Mouse (Mus musculus): ENCODE measurements around the gene Prkn.

Gene Prkn

GRCm38 (mm10) chr17:11261679-11262078 lies 421.5 kb downstream of the Prkn start:
- DNase-seq (ENCODE audit: low read depth in 2 of 2, low spot score in 2 of 2) = no peak

GRCm38 (mm10) chr17:11267951-11268350 lies 427.8 kb downstream of the Prkn start:
- no peak for DNase-seq (ENCODE audit: low read depth in 2 of 2, low spot score in 2 of 2)

GRCm38 (mm10) chr17:11270179-11270578 lies 430.0 kb downstream of the Prkn start:
- DNase-seq (ENCODE audit: low read depth in 2 of 2, low spot score in 2 of 2) = no peak

- no peak for DNase-seq (ENCODE audit: low read depth in 2 of 2, low spot score in 2 of 2)
Observed at GRCm38 (mm10) chr17:11271876-11272275, 431.7 kb downstream of the Prkn start.

GRCm38 (mm10) chr17:11284246-11284645 lies 444.1 kb downstream of the Prkn start:
- DNase-seq (ENCODE audit: low read depth in 2 of 2, low spot score in 2 of 2) = no peak

GRCm38 (mm10) chr17:11290183-11290582 lies 450.0 kb downstream of the Prkn start:
- no peak for DNase-seq (ENCODE audit: low read depth in 2 of 2, low spot score in 2 of 2)

- DNase-seq (ENCODE audit: low read depth in 2 of 2, low spot score in 2 of 2) = no peak
Observed at GRCm38 (mm10) chr17:11303116-11303515, 462.9 kb downstream of the Prkn start.

- no peak for DNase-seq (ENCODE audit: low read depth in 2 of 2, low spot score in 2 of 2)
Observed at GRCm38 (mm10) chr17:11309843-11310242, 469.7 kb downstream of the Prkn start.

GRCm38 (mm10) chr17:11314163-11314562 lies 474.0 kb downstream of the Prkn start:
- no peak for DNase-seq (ENCODE audit: low read depth in 2 of 2, low spot score in 2 of 2)

GRCm38 (mm10) chr17:11315675-11316074 lies 475.5 kb downstream of the Prkn start:
- no peak for DNase-seq (ENCODE audit: low read depth in 2 of 2, low spot score in 2 of 2)

GRCm38 (mm10) chr17:11318946-11319345 lies 478.8 kb downstream of the Prkn start:
- DNase-seq (ENCODE audit: low read depth in 2 of 2, low spot score in 2 of 2) = no peak

- DNase-seq (ENCODE audit: low read depth in 2 of 2, low spot score in 2 of 2) = no peak
Observed at GRCm38 (mm10) chr17:11319666-11320360, 479.6 kb downstream of the Prkn start.

- no peak for DNase-seq (ENCODE audit: low read depth in 2 of 2, low spot score in 2 of 2)
Observed at GRCm38 (mm10) chr17:11332081-11332480, 491.9 kb downstream of the Prkn start.

GRCm38 (mm10) chr17:11333741-11334140 lies 493.6 kb downstream of the Prkn start:
- DNase-seq (ENCODE audit: low read depth in 2 of 2, low spot score in 2 of 2) = no peak

- DNase-seq (ENCODE audit: low read depth in 2 of 2, low spot score in 2 of 2) = no peak
Observed at GRCm38 (mm10) chr17:11336156-11336555, 496.0 kb downstream of the Prkn start.

GRCm38 (mm10) chr17:11340368-11340767 lies 500.2 kb downstream of the Prkn start:
- no peak for DNase-seq (ENCODE audit: low read depth in 2 of 2, low spot score in 2 of 2)

- no peak for DNase-seq (ENCODE audit: low read depth in 2 of 2, low spot score in 2 of 2)
Observed at GRCm38 (mm10) chr17:11346310-11346709, 506.1 kb downstream of the Prkn start.

GRCm38 (mm10) chr17:11352778-11353552 lies 512.8 kb downstream of the Prkn start:
- no peak for DNase-seq (ENCODE audit: low read depth in 2 of 2, low spot score in 2 of 2)

- no peak for DNase-seq (ENCODE audit: low read depth in 2 of 2, low spot score in 2 of 2)
Observed at GRCm38 (mm10) chr17:11353553-11353945, 513.4 kb downstream of the Prkn start.

GRCm38 (mm10) chr17:11354348-11354747 lies 514.2 kb downstream of the Prkn start:
- DNase-seq (ENCODE audit: low read depth in 2 of 2, low spot score in 2 of 2) = no peak

GRCm38 (mm10) chr17:11375461-11375860 lies 535.3 kb downstream of the Prkn start:
- DNase-seq (ENCODE audit: low read depth in 2 of 2, low spot score in 2 of 2) = no peak

- DNase-seq (ENCODE audit: low read depth in 2 of 2, low spot score in 2 of 2) = no peak
Observed at GRCm38 (mm10) chr17:11383364-11383962, 543.3 kb downstream of the Prkn start.
